Mouse (Mus musculus) CD4-positive, CD25-positive, alpha-beta regulatory T cell, adult 4 months (primary cell): ENCODE data around the gene Hoxc5. TPM values are rescaled to one million over a fixed set of nuclear protein-coding genes. Genes with fewer than 3 reads are reported as not detected.

ENCODE experiments used
- ATAC-seq: one replicate; pipeline ENCODE4 v1.8.0; 2017
- polyA plus RNA-seq, 2 experiments: library from polyadenylated mRNA; unstranded; fragments of 100-300 nt; shearing (Covaris generic); gene quantifications; one replicate each; pipeline ENCODE4 v1.2.1; 2017

The Hoxc5 gene
- not detected for polyA plus RNA-seq

DNA sequence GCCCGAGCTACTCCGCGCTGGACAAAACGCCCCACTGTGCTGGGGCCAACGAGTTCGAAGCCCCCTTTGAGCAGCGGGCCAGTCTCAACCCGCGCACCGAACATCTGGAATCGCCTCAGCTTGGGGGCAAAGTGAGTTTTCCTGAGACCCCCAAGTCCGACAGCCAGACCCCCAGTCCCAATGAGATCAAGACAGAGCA, at the start of gene Hoxc5:
TSS of gene Hoxc5 (plus strand) at position 132 of the 199 bp plus-strand sequence.
- no peak for ATAC-seq

DNA sequence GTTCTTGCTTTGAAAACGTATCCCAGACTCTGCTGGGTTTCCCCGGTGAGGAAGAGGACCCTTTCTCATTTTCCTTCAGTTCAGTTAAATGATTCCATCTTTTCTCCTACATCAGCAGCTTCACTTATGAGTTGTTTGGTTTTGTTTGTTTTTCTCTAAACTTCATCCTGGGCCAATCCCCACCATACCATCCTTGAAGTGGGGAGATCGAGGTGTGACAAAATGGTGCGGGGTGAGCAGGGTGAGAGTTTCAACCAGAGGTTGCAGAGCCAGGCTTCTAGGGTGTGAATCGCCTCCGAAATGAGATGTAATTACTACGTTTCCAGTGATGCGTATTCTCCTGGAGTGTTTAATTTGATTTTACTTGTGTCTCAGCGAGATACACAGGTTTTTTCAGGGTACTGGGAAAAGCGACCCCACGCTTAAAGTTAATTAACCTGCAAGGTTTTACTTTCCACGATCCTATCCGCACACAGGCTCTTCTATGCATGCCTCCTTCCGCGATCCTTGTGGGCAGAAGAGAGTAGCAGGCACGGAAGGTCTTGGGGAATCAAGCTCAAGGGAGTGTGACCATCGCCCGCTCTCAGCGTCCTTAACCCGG, 49.2 kb upstream of the Hoxc5 start:
- no peak for ATAC-seq

DNA sequence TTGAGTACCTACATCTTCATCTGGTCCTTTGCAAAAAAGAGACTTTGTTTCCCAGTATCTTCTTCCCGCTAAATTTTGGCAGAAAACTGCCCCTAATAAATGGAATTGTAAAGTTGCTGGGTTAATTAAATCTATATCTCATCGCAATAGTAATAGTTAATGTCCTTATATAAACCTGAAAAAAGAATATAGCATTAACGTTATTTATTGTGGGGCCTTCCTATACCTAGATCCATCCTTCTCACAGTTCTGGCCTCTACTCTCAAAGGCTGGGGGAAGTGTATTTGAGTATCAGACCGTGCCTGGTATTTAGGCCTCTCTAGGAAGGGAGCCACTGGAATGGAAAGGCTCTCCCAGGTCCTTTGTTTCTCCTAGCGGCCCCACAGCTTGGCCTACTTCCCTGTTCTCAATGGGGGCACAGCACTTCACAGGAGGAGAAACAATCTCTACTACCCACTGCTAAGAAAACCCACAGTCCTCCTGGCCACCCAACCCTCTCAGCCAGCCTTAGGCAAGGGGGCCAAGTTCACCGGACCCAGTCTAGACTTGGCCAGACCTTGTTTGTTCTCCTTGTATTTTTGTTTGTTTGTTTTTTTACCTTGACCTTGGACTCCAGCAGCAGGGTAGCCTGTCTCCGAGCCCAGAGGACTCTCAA, 48.5 kb upstream of the Hoxc5 start:
- ATAC-seq: no peak

DNA sequence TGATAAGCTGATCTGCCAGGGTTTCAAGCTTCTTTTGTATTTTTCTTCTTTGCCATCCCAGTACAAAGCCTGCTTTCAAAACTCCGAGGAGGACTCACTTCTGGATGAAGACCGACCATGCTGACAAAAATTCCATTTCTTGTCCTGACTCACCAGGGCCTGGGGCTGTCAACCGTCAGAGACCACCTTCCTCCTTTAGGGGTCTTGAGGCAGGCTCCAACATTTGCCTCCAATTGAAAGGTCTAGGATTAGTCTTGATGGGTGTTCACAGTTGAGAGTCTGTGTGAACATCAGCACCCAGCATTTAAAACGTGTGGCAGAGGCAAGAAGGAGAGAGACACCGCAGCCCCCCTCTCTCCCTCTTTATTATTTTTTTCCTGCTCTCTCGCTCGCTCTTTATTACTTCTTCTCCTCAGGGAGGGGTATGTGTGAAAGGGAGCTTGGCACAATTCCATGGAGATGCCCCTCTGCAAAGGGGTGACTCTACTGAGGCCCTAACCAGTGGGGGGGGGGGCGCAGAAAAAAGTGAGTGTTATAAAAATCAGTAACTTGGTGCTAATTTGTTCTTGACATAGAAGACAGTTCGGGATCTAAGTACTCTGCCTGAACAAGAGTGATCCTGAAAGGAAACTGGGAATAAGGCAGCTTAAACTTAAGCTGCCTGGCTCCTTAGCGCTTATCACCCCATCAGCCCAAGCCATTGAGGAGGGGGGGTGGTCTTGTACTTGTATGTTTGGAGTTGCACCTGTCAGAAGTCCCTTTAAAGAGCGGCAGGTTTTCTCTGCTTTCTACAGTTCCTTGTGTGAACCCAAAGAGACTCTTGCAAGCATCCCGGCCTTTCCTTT, 47.7 kb upstream of the Hoxc5 start:
- no peak for ATAC-seq

DNA sequence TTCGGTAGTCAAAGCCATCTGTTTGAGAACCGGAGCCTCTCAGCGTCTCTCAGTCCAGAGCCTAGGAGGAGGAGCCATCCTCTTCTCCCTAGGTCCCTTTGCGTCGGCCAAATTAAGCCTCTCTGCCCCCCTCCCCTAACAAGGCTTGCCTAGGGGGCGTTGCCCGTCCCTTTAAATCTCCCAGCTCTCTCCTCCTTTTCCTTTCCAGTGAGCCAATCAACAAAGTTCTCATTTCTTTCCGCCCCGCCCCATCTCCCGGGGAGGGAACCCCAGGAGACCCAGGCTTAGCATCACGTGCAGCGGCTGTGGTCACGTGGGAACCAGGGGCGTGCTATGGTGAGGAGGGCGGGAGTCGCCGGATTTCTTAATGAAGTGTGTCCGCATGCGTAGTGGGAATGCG, 46.6 kb upstream of the Hoxc5 start:
- ATAC-seq: peak; percentile 26

DNA sequence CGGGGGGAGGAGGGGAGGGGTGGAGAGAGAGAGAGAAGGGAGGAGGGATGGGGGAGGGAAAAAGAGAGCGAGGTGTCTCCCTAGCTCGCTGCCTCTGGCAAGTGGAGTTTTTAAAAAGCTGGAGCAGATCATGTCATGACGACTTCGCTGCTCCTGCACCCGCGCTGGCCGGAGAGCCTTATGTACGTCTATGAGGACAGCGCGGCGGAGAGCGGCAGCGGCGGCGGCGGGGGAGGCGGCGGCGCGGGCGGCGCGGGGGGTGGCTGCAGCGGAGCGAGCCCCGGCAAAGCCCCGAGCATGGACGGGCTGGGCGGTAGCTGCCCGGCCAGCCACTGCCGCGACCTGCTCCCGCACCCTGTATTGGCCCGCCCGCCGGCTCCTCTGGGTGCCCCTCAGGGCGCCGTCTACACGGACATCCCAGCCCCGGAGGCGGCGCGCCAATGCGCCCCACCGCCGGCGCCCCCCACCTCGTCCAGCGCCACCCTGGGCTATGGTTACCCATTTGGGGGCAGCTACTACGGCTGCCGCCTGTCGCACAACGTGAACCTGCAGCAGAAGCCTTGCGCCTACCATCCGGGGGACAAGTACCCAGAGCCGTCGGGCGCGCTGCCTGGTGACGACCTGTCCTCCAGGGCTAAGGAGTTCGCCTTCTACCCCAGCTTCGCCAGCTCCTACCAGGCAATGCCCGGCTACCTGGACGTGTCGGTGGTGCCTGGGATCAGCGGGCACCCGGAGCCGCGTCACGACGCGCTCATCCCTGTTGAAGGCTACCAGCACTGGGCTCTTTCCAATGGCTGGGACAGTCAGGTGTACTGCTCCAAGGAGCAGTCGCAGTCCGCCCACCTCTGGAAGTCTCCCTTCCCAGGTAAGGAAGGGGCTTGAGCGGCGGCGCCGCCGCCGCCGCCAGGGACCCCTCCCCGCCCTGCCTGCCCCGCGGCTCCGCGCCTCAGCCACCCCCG, 45.9 kb upstream of the Hoxc5 start, which contains the start of gene Hoxc13:
TSS of gene Hoxc13 (plus strand) at position 51 of the 959 bp plus-strand sequence.
- no peak for ATAC-seq

DNA sequence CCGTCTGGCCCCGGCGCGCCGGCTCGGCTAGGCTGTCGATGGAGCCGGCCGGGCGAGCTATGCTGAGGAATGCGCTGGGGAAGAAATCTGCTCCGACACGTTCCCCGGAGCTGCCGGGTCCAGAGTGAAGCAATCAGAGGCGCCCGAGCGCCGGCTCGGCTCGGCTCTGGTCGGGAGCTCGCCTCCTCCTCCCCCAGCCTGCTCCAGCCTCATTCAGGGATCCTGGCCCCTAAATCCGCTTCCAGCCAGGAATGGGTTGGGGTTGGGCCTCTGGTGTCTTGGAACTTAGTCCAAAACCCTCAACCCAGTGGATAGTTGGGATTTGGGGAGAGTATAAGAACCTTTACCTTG, 45.3 kb upstream of the Hoxc5 start:
- ATAC-seq: no peak

DNA sequence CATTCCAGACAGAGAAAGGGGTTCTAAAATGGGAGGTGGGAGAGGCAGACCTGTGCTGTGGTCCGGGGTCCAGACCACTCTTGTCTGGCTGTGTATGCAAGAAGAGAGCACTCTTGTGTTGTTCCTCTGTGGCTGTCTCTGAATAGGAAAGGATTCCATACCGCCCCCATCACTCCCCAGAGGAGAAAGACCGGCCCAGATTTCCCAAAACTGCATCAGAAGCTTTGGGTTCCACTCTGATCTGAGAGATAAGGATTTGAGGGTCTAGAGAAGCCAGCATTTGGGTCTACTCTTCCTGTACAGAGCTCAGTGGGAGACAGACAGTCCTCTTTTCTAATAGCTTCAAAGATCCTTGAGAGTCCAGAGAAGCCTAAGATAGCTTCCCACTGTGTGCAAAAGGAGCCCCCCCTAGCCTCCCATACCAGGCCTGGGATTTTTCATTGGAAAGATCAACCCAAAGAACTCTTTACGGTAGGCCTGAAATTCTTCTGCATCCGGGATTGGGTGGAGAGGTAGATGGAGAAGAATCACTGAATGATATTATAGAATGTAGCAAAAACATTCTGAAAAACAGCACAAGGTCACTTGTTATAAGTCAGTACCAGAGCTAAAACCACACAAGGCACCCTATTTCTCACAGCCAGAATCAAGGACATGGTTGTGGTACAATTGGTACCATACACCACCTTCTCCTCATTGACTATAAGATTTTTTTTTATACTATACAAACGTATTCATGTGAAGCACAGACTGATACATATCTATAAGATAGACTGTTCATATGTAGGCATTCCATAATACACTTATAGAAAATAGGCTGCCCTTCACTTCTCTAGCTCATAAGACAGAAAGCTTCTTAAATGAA, 44.4 kb upstream of the Hoxc5 start:
- ATAC-seq: no peak

DNA sequence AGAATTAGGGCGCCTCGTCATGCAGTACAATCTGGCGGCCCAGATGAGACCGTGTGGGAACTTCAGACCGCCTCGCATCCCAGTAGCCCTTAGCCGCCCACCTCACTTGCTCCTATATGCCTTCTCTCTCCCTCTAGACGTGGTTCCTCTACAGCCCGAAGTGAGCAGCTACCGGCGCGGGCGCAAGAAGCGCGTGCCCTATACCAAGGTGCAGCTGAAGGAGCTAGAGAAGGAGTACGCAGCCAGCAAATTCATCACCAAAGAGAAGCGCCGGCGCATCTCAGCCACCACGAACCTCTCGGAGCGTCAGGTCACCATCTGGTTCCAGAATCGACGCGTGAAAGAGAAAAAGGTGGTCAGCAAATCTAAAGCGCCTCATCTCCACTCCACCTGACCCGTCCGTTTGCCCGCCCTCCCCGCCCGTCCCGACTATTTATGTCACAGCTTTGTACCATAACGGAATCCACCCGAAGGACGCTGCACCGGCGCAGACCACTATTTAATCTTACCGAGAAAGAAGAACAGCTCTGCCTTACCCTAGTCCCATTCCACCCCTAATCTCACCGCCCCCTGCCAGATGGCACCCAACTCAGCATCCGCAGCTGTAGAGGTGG, 40.1 kb upstream of the Hoxc5 start:
- no peak for ATAC-seq

DNA sequence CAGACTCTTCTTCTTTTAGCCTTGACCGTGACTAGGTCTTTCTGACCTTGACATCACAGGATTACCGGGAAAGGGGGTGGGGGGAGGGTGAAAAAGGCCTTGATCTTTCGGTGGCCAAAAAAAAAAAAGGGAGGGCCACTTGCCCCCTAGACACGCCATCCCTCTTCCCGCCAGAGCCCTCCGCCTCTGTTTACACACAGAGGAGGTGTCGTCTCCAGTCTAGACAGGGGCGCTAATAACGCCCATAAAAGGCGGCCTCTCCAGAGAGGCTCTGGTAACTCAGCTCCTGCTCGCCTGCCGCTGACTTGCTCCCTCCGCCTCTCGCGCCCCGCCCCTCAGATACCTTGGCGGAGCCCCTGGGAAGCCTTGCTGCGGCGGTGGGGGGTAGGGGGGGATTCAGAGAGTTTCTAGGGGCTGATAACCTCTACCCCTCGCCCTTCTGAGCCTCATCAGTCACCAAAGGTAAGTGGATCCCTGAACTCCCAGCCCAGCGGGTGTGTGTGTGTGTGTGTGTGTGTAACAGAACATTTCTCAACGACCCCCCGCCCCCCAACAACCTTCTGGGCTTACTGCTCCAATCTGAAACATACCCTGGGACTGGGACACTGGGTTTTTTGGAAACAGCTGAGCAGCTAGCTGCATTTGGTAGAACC, 35.4 kb upstream of the Hoxc5 start:
- ATAC-seq: no peak

DNA sequence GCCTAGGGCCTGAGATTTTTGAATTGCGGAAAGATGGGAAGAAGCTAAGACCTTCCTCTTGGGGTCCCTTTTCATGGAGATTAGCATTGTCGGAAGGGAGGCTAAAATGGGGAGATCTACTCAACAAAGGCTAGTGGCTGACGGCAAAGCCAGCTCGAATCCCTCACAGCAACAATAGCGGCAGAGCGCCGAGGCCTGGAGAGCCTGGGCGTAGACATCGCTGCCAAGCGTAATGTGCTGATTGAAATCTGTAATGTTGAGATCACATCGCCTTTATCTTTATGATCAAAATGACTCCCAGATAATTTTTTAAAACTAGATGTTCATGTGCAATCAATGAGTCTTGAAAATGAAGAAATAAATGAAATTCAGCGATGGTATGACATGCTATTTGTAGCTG, 32.8 kb upstream of the Hoxc5 start:
- ATAC-seq: no peak

DNA sequence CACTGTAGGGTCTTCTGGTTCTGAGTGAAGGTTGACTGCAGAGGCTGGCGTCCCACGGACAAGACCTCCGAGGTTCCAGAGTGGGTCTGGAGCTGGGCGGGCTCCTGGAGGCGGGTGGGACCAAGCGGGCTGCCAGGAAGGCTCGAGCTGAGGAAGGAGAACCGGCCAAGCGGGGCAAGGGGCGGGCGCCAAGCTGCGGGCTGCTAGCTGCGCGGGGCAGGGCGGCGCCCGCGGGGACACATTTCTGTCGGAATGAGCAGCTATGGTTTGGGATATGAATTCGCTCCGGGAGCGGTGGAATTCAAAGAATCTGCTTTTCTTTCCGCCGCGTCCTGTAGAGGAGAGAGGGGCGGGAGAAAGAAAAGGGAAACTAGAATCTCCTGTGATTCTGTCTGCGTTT, 32.3 kb upstream of the Hoxc5 start:
- ATAC-seq: no peak

DNA sequence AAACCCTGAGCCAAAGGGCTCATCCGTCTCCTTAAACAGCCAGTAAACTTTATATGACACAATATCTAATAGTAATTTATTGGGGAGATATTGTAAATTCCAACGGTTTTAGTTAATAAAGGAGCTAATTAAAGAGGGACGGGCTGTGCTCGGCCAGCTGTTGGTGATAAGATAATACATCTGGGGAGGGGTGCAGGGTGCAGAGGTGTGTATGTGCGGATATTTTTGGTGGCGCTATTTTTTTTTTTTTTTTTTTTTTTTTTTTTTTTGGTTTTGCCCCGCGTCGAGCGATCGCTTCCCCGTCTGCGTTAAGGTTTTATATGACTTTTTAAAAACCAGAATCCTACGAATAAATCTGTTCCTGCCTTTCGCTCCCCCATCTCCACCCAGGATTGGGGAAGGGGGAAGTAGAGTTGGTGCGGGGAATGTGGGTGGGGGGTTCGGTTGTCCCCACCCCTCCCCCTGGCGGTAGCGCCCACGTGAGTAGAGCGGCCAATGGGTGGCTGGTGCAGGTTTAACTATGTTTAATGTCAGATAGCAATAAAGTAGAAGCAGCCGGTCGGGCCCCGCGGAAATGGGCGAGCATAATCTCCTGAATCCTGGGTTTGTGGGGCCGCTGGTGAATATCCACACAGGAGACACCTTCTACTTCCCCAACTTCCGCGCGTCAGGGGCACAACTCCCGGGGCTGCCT, 30.8 kb upstream of the Hoxc5 start, which contains the start of gene Hoxc12:
TSS of gene Hoxc12 (plus strand) at position 479 of the 694 bp plus-strand sequence.
- no peak for ATAC-seq

DNA sequence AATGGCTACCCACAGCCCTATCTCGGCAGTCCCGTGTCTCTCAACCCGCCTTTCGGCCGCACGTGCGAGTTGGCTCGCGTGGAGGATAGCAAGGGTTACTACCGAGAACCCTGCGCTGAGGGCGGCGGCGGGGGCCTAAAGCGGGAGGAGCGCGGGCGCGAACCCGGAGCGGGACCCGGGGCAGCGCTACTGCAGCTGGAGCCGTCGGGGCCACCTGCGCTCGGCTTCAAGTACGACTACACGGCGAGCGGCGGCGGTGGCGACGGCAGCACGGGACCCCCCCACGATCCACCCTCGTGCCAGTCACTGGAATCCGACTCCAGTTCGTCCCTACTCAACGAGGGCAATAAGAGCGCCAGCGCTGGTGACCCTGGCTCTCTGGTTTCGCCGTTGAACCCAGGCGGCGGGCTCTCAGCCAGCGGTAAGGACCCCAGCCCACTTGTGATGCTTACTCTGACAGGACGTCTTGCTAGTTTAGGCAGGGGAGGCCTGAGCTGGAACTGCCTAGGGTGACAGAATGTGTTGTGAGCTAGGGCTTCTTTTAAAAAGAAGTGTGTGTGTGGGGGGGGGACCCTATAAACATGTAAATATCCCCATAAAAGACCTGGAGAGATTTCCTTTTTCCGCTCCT, 30.1 kb upstream of the Hoxc5 start:
- ATAC-seq: no peak

DNA sequence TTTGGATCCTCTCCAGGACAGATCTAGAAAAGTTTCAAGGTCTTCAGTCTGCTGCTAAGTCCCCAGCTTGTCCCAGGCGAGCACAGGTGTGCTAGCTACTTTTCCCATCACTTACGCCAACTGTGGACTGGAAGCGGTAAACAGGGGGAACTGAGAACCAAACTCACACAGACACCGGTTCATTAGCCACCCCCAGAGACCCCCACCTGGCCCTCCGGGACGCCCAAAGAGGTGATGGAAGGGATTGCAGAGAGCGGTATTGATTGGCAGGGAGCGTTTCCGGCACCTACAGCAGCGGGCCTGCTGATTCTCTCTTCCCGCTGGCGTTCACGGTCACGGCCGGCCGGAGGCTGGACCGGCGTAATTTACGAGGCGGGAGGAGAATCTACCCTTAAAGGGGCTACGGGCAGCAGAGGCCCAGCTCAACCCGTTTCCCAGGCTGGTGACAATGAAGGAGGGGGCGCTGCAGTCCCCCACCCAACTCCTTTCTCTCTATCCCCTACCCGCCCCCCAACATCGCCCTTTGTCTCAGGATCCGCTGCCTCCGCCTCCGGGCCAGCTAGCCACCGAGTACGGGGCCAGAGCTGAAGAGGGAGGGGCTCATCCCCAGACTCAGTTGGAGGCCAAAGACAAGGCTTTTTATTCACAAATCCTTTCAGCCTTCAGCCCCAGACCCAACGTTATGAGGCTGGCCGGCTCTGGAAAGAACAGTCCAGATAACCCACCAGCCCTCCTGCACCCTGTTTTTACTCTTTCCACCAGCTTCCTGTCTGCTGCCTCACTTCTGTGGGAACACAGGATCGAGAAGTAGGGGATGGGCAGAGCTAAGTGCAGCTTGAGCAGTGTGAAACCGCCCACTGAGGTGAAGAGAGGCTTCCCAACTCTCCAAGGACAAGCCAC, 27.7 kb upstream of the Hoxc5 start:
- ATAC-seq: no peak

DNA sequence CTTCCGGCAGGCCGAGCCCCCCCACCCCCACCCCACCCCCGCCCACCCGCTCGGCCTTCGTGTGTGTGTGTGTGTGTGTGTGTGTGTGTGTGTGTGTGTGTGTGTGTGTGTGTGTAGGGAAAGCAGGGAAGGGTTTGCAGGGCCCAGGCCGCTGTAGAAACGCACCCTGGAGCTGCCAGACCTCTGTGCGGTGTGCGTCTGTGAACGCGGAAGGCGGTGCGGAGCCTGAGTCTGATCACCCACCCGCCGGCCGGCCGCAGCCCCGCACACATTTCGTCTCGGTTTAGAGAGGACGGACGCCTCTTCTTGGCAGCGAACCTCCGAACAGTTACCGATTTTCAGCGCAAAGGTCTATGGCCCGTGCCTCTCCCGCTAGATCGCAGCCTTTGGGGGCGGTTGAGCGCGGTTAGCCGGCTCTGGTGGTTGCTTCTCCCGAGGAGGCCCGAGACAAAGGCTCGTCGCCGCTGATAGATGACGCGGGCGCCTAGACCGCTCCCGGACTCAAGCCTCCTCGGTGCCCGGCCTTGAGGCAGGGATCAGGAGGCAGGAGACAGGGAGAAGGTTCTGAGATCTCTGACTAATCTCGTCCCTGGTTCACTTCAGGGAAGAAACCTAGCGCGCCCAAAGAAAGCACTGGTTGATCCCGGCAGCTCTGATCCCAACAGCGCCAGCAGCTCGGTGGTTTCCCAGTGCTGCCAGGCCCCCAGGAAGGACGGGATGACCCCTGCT, 24.3 kb upstream of the Hoxc5 start:
- ATAC-seq: no peak

DNA sequence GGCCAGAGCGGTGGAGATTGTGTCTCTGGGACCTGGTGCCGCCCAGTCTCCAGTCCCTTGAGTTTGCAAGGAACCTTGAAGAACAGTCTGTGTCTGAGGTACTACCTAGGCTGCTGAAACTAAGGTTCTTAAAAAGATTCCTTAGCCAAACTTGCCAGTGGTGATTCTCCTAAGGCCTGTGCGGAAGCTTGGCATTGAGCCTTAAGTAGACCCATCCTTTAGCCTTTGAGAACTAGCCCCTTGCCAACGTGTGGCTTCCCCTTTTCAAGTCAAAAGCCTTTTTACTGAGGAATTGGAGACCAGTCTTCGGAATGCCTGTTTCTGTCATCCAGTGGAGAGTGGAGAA, 23.8 kb upstream of the Hoxc5 start:
- ATAC-seq: no peak
